Mouse (Mus musculus) natural killer cell, adult 2 months (primary cell): ENCODE results near the gene Prkg1.

ENCODE experiments used
- DNase-seq, 2 experiments: peaks; one replicate each; pipeline ENCODE4 v3.0.0; 2022; ENCODE audit warnings: low spot score in 2 of 2

The Prkg1 gene

DNA sequence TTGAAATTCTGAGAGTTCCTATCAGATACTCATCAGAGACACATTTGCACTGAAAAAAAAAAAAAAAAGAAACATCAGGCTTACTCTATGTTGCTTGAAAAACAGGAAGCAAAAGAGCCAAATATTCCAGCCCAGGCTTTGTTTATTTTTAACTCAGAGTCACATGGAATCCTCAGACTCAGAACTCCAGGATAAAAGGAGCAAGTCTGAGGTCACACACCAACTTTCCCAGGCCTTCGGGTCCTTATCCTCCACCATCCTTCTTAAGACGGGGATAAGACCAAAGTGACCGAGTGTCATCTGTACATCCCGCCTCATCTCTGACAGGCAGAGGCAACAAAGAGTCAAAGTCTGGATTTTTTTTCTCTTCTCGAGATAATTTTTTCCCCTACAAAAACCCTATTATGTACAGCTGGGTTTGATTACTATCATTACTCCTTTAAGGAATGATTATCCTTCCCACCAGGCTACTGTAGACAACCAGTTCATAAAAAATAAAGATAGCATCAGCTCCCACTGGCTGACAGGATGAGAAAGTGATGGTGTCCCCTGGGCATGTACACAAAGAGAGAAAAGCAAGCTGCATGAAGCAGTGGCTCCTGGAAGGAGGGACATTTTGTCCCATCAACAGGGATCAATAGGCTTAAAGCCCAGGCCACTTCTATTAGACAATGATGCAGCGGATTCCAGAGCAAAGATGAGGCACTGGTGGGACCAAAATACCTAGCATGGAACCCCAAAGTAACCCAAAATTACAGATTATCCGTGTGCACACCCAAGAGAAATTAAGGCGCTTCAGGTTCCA, 21.4 kb downstream of the Prkg1 start:
- DNase-seq, result no peak

DNA sequence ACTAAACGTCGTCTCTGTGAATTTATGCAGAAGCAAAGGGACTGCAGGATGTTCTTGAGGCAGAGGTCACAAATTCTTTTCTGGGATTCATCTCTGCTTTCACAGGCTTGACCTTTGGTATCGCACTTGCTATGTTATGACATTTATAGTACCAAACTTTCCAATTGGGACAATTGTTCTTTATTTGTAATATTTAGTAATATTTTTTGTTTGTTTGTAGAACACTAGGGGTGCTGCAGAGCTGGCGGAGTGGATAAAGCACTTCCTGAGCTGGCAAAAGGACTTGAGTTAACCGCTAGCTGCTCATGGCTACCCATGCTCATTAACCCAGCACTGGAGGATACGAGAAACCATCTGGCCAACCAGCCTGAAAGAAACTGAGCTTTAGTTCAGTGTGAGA, 49.9 kb downstream of the Prkg1 start:
- no peak for DNase-seq

DNA sequence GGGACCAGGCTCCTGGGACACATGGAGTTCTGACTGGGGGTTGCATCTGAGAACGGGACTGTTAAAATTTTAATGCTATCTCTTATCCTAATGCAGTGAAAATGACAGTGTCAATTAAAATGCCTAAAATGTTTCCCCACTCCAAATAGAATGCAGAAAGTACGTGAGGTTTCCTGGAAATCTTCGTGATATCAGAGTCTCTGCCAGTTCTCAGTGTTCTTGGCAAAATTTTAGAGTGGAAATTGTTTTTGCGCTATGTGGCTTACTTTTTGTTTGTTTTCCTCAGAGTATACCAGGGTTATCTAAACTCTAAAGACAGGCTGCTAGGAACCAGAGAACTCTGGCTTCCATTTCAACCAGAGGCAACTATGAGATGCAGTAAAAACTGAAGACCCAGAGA, 50.4 kb downstream of the Prkg1 start:
- no peak for DNase-seq

DNA sequence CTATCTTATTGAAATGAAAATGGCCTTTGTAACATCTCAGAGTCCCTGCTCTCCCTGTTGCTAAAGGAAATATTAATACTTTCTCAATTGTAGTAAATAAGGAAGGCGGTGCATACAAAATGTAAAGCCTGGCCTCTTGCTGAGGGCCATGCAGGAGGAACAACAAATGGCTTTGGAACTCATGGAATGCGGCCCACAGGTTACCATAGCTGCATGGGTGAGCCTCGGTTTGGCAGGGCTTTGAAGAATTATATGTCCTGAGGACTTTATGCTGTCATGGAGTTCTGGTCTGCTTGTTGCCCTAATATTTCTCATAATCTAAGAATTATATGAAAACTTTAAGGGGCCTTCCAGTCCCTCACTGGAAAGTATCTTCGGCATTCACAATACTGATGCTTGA, 51.5 kb downstream of the Prkg1 start:
- DNase-seq, result no peak

DNA sequence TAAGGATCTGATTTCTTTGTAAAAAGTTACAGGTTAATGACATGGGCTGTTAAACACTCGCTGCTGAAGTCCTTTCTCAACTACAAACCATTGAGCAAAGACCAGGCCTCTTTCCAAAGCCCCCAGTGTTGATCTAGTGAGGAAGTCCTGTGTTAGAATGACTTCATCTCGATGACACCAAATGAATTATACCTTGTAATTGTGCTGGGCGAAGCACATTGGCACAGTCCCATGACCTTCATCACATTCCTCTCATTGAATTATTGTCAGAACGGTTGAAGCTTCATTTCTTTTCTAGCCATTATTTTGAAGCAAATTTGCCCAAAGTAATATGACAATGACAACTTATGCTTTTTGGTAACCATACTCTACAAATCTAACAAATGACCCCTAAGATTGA, 54.5 kb downstream of the Prkg1 start:
- DNase-seq, result no peak

DNA sequence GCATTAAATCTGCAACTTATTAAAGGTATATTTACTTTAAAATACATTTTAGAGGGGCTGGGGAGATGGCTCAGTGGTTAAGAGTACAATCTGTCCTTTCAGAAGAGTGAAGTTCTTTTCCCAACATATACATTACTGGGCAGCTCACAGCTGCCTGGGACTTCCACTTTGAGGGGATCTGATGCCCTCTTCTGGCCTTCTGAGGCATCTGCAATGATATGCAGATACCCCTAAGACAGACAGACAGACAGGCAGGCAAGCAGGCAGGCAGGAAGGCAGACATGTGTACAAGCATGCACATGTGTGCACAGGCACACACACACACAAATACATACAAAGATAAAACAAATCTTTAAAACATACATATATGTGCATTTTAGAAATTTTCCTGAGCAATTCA, 60.8 kb downstream of the Prkg1 start:
- DNase-seq, result no peak

GRCm38 (mm10) chr19:31698916-31699315, 65.9 kb downstream of the Prkg1 start:
- DNase-seq, result no peak

DNA sequence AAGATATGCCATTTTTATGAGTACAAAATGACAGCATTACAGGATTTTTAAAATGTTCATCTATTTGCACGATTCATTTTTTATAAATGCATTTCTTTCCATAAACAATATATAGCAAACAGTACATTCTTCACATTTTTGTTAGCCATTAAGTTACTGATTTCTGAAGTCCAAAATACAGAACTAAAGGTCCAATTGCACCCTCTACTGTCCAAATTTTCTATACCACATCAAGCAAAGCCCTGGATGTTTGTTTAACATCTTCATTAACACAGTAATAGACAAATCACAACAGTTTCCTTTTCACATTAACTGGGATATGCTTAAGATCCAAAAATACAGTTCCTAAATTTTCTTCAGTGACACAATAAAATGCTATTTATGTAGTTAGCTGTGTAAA, 84.0 kb downstream of the Prkg1 start:
- no peak for DNase-seq

DNA sequence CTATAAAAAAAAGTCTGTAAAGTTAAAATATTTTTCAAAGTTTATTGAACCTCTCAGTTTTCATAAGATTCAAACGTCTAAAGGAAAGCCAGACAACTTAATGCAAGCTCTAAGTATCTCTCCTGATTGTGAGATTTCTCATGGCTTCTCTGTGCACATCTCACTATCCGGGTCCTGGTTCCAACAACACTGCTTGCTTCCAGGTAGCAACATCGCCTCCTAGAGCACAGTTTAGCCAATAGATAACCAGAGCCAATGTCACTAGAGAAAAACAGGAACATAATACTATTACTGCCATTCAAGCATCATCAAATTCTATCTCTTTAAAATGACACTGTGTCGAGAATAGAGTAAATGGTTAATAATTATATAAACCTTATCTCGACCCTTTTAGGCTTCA, 86.5 kb downstream of the Prkg1 start:
- no peak for DNase-seq

GRCm38 (mm10) chr19:31671726-31672125, 93.1 kb downstream of the Prkg1 start:
- DNase-seq, result no peak

DNA sequence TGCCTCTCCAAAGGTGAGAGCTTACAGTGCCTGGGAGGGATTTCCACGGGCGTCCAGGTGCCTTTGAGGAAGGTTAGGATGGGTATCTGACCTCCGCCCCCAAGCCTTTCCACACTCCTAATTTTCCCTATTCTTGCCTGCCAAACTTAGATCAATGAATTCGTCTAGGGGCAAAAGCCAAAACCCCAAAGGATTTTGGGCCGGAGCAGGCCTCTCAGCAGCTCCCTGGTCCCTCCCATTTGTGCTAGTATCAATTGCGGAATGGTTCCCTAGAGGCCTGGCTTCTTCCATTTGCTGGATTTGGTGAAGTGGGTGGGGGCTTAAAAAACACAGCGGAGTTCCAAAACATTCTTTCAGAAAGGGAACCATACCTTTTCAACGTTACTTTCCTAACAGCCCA, 99.8 kb downstream of the Prkg1 start:
- DNase-seq, result no peak

DNA sequence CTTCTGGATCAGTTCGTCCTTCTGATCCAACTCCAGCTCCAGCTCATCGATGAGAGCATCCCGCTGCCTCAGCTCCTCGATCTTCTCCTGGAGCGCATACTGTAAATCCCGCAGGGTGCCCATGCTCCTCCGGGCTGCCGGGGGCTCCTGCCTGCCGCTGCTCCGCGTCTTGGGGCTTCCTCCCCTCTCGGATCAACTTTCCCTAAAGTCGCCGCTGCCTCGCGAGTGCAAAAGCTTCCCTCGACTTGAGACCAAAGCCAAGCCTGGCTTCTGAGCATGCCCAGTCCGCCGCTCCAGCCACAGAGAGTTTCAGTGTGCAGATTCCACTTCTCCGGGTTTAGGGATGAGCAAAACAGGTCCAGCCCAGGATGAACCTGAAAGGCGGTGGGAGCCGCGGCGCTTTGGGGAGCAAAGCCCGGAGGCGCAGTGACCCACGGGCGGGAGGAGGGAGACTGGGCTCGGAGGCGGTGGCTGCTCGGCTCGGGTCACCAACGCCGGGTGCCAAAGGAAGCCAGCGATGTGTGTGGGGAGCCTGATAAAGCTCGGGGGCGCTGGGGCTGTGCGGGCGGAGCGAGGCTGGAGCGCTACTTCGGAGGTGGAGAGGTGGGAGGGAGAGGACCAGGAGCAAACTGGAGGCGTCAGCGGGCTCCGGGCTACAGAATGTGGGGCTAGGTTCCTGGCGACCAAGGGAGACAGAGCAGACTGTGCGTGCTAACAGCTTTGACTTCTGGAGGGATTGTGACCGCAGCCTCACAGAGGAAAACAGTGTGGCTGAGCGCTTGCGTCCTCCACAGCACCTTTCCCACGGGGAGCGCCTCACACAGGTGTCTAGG, 100.5 kb downstream of the Prkg1 start:
- no peak for DNase-seq

DNA sequence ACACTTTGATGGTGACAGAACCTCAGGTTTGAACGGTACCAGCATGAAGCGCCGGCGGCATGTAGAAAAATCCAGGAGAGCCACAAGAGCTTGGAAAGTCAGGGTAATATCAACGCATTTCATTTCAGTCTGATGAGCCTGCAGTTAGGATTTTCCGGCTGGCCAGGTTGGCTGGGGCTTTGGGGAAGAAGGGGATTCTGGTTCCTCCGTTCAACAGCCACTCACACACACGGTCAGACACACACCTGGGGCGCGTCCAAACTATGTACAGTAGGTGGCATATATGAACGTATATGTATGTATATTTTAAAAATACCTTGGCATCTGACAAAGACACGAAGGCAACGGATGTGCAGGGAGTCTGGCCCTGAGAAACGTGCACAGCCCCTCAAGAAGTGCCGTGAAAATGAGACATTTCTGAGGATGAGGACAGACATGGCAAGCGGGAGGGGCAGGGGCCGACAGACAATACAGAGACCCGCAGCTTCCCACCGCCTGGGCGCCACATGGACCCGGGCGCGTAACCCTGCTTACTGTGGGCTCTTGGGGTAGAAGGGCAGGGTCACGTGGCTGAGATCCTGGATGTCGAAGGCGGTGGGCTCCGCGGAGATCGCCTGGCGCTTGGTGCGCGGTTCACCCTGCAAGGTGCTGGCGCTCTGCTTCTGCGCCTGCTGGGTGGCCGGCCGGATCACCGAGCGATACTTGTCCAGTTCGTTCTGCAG, 101.2 kb downstream of the Prkg1 start:
- DNase-seq, result no peak

DNA sequence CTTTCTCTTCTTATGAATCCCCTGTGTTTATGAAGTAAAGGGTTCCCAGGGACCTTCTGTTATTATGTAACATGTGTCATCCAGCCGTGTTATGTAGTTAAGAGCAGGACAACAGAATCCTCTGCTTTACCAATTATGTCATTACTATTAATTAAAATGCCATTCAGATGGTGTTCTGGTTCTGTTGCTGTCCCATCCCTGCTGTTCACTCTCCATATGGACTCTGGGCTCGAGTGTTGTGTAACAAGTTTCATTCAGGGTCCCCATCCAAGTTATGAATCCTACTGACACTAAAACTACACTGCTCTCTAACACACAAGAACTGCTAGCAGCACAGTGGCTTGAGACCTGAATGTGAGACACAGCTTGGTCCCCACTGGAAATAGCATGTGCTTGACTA, 102.0 kb downstream of the Prkg1 start:
- no peak for DNase-seq

DNA sequence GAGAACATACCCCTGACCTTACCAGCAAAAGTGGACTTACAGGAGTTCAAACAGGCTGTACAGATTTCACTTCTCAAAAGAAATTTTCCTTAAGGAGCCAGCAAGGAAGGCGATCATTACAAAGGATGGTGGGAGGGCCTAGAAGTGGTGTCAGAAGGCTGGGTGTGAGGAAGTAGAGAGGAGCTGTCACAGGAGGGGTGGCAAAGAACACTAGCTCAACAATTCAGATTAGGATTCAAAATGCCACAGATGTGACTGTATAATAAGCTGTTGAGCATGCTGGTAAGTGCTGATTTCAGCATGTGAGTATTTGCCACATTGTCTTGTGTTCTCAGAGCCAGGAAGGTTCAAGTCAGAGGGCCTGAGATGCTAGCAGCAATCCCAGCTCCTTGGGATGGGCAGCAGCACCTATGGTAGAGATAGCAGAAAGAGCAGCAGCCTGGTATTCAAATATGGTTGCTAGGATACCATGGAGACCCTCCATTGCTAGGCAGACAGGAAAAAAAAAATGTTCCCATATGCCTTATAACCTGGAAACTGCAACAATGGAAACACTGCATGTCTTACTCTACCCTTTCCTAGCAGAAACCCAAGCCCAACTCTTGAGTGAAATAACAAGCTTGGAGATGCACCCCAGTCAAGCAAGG, 106.0 kb downstream of the Prkg1 start:
- no peak for DNase-seq

DNA sequence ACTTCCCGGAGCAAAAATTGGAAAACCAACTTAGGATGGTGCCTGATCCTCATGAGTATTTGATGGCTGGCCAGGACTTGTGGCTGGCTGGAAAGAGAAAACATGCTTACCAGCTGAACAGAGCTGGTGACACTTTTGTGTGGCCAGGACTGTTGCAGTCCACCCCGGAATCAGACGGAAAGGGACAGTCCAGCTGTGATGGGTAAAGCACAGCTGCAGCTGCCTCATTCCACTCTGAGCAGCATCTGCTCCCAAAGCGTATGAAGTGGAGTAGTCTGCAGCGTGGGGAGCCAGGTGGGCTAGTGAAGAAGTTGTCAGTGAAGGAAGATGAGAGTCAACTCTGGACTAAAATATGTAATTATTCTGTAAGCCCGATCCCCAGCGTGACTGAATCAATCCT, 108.6 kb downstream of the Prkg1 start:
- DNase-seq, result no peak

- no peak for DNase-seq
Measured at GRCm38 (mm10) chr19:31655826-31656225, 109.0 kb downstream of the Prkg1 start.

- no peak for DNase-seq
Measured at GRCm38 (mm10) chr19:31654022-31654421, 110.8 kb downstream of the Prkg1 start.

DNA sequence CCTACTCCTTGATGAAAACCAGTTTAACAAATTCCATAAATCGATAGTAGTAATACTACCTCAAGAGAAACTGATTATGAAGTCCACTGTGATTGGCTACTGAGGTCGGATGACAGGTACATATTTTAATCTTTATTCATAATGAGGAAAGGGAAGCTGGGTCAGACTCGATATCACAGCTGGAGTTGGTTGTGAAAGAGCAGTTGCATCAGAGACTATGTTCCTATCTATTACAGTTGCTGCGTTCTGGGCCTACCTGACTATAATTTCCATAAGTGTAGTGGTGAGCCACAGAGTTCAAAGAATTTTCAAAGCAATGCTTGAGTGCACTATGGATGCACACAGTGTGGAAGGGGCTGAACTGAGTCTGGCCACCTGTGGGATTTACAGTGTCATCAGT, 114.4 kb downstream of the Prkg1 start:
- no peak for DNase-seq

DNA sequence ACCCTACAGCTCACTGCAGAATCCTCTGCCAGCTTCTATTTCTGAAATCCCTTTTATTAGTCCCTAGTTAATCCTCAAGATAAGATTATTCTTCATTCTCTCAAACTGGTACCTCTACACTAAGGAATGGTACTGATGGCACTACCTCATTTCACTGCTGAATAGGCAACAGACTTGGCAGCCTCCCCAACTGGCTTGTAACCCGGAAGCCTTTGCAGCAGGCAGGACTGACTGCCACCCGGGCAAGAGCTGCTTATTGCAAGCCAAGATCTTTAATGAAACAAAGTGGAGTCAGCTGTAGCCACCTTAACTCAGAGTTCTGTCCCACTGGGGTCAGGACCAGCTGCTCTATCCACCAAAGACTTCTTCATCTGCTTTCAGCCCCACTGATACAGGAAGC, 117.3 kb downstream of the Prkg1 start:
- no peak for DNase-seq

DNA sequence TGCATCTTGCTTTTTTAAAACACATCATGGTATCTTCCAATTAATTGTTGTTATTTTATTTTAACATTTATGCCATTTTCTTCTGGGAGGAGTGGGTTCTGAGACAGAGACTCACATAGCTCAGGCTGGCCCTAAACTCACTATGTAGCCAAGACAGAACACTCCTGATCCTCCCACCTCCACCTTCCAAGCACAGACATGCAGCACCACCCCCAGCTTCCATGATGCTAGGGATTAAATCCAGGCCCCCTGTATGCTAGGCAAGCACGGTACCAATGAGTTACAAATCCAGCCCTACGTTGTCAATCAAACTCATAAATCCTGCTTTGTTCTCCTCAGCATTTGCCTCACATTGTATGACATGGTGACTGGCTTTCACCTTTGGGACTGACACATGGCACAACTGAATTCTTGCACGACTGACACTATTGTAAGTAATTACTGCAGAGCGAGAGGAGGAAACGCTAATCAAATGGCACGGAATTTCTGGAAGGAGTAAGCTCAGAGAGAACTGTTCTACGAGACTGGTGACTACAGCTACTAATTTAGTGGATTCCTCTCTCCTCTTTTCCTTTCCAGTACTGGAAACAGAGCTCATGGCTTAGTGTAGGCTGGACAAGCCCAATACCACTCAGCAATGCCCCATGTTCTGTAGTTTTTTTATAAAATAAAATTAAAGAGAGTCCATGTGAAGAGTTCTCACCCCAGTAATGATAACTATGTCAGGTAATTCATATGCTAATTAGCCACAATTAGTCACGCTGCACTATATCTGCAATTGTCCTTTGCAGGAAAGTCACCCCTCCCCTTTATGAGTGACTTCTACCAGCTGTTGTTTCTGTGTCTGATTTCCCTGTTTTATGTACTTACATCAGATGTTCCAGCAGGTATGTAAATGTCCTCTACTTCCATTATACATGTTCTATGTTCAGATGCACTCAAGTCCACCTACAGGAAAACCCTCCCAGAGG, 133.6 kb downstream of the Prkg1 start:
- DNase-seq, result no peak
